Mouse (Mus musculus): Measurements from ENCODE around the gene Usp40.

Gene Usp40

DNA sequence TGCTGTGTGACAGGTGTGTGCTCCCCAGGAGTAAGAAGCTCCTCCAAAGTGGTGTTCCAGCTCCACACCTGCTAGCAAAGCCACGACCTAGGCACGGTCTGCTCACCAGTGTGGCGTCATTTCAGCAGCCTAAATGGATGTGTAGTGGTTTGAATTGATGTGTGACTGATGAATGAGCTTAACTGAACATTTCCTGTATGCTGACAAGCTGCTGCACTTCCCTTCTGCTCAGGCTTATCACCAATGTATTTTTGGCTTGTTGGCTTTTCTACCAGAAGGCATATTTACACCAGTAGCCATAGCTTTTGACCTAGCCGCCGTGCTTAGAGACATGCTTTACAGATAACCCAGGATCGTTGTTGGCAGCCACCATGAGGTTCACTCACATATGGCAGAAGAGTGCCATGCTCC is 60.7 kb downstream of the Usp40 start:
- DNase-seq (ENCODE audit: low read depth, low spot score): no peak

DNA sequence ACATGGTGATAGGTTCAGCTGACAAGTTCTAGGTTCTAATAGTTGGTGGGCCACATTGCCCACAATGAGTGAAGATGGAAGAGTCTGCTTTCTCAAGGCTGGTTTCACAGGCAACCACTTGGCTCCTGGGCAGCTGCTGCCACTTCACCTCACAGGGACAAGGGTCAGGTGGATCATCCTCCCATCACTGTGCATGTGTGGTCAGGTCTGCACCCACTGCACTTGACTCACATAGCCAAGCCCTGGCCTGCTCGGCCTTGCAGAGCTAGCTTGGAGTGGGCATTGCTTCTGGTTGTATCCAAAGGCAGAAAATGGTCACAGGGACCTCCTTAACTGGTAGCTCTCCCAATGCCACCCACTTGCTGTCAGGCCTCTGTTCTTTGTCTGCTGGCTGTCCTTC is 66.6 kb downstream of the Usp40 start:
- DNase-seq (ENCODE audit: low read depth, low spot score): no peak

GRCm38 (mm10) chr1:87936516-87936915 is 71.8 kb downstream of the Usp40 start:
- no peak for DNase-seq (ENCODE audit: low read depth, low spot score)

GRCm38 (mm10) chr1:87936075-87936474 is 72.3 kb downstream of the Usp40 start:
- no peak for DNase-seq (ENCODE audit: low read depth, low spot score)

GRCm38 (mm10) chr1:87935546-87935945 is 72.8 kb downstream of the Usp40 start:
- no peak for DNase-seq (ENCODE audit: low read depth, low spot score)

DNA sequence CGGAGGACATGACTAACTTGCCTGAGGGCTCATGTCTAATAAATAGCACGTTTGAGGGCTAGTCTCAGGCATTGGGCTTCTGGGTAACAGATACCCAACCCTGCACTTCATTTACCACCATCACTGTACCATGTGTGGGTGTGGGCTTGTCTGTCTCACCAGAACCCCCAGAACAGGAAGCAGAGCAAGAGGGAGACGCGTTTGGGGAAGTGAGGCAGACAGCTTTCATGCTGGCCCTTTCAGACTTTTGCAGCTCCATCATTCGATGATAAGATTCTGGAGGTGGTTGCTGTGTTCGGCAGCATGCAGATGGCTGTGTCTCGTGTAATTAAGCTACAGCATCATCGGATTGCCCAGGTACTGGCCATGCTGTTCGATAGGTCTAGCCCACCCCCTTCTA is 73.3 kb downstream of the Usp40 start:
- DNase-seq (ENCODE audit: low read depth, low spot score): no peak

DNA sequence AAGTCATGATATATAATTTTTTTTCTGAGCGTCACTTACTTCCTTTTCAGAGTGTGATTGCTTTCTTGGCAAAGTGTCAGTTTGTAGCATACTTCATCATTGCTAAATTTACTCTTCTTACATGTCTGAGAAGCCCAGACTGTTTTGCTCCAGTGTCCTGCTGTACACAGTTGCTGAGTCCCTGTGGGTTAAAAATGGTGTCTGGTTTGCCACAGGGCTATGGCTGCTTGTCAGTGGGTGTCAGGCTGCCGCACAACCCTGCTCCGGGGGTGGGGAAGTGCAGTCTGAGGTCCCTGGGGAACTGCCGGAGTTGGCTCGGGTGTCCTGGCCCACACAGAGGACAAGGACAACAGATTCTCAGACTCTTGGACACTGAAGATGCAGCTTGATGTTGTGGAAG is 75.3 kb downstream of the Usp40 start:
- DNase-seq (ENCODE audit: low read depth, low spot score): no peak

GRCm38 (mm10) chr1:87929730-87930129 is 78.6 kb downstream of the Usp40 start:
- no peak for DNase-seq (ENCODE audit: low read depth, low spot score)

DNA sequence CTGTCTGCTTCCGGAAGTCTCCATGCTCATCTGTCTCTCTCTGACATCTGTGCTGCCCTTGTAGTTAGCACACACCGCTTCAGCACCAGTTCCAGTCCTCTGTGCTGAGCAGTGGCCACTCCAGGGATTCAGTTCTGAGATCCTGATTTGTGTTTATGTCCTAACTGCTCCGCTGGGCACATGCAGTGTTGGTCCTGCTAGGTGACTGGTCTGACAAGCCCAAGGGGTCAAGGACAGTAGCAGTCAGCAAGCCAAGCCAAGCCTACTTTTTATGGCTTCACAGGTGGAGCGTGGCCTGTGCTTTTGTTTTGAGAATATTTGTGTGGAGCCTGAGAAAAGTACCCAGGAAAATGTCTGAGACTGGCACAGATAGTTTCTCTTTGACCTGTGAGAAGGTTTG is 83.5 kb downstream of the Usp40 start:
- no peak for DNase-seq (ENCODE audit: low read depth, low spot score)

- no peak for DNase-seq (ENCODE audit: low read depth, low spot score)
These were observed 85.7 kb downstream of the Usp40 start for GRCm38 (mm10) chr1:87922666-87923065.

- no peak for DNase-seq (ENCODE audit: low read depth, low spot score)
These were observed 88.2 kb downstream of the Usp40 start for GRCm38 (mm10) chr1:87920056-87920614.

DNA sequence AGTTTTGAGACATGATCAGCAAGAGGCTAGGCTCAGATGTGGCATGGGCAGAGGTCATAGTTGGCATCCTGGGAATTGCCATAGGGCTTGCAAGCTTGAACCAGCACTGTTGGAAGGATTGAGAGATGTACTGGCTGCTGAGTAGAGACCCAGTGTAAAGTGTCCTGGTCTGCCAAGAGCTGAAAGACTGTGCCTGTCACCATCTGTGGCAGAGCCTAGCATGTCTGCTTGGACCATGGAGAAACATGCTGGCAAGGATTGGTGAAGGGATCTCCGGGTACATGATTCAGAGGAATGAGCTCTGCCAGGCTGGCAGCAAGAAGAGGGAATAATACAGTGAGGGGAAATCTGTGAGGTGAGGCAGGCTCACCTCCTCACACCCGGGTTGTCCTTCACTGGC is 90.3 kb downstream of the Usp40 start:
- no peak for DNase-seq (ENCODE audit: low read depth, low spot score)

DNA sequence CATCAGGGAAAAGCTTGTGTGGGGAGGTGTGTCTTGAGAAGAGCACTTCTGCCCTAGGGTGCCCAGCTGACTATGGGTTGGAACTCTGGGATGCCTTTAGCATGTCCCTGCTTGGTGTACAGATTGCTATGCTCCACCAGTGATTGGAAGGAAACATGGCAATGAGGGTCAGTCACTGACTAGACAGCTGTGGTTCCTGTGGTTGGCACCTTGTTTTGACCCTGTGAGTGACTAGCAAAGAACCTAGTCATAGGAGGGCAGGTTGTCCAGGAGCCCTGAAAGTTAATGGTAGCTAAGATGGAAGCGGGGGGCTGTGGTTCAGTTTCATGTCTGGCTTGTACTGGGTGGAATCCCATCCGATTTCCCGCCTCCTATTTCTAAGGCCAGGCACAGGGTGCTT is 91.0 kb downstream of the Usp40 start:
- DNase-seq (ENCODE audit: low read depth, low spot score): no peak

DNA sequence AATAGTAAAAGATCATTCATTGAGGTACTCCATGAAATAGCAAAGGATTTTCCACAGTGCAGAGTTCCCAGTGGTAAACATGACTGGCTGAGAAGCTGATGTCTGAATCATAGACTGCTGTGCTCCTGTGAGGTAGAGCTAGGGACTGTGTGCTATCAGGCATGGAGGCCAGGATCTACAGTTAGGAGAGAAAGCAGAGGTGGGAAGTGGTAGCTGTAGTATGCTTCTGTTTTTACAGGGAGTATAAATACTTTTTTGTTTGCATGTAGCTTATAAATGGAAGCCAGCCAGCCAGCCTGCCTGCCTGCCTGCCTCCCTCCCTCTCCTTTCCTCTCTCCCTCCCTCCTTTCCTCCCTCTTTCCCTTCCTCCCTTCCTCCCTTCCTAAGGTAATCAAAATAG is 95.0 kb downstream of the Usp40 start:
- DNase-seq (ENCODE audit: low read depth, low spot score): no peak

DNA sequence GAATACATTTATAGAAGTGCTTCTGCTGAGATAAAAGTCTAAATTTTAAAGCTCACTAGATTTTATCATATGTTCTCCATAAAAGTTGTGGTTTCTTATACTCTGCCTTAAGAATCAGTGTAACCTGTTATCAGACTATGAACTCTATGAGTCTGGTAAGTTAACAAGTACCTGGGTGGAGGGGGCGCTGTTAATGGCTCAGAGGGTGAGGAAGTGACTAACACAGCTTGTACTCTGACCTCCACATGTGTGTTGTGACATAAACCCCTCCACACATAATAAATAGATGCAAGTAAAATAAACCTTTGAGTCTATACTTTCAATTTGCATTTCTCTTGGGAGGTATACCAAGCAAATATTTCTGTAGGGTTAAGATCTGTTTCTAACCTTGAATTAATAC is 97.9 kb downstream of the Usp40 start:
- no peak for DNase-seq (ENCODE audit: low read depth, low spot score)

DNA sequence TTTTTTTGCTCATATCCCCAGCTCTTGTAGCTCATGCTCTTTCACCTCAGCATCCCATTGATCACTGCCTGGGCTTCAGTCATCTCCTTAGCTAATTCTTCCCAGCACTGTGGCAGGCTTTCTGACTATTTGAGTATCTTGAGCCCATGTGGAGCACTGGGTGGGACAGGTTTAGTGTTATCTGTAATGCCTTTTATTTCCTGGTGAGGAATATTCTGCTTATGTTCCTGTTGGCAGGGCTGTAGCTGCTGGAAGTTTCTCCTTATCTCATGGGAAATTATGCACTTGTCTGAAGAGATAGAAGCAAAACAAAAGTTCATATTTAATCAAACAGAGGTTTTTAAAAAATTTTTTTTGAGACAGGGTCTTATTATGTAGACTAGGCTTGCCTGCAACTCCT is 98.8 kb downstream of the Usp40 start:
- no peak for DNase-seq (ENCODE audit: low read depth, low spot score)

DNA sequence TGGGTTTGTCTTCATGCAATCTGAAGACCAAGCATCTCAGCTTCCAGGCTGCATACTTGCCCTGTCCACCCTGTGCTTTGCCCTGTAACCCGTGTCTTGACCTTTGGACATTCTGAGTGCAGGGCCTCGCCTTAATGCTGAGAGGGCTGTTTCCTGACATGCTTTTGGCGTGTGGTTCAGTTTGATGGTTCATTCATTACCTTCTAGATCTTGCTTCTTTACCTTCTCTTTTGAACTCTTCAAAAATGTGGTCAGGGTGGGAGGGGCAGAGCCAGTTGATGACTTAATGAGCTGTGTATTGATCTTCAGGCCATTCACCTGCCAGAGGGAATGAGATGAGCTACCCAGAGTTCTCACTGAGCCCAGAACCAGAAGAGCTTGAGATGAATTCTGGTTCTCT is 99.6 kb downstream of the Usp40 start:
- DNase-seq (ENCODE audit: low read depth, low spot score): no peak

DNA sequence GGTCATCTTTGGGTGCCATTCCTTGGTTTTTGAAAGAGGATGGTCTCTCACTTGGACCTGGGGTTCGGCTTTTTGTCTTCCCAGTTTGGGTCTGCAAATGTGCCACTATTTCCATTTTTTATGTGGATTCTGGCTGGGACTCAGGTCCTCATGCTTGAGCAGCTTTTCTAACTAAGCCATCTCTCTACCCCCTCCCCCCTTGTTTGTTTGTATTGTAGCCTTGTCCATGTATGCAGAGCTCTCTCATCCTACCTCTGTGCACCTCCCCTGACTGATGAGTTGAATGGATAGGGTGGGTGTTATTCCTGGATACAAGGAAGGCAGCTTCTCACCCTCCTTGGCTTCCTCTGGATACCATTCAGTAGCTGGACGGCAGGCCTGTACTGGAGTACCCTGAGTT is 100.3 kb downstream of the Usp40 start:
- no peak for DNase-seq (ENCODE audit: low read depth, low spot score)

DNA sequence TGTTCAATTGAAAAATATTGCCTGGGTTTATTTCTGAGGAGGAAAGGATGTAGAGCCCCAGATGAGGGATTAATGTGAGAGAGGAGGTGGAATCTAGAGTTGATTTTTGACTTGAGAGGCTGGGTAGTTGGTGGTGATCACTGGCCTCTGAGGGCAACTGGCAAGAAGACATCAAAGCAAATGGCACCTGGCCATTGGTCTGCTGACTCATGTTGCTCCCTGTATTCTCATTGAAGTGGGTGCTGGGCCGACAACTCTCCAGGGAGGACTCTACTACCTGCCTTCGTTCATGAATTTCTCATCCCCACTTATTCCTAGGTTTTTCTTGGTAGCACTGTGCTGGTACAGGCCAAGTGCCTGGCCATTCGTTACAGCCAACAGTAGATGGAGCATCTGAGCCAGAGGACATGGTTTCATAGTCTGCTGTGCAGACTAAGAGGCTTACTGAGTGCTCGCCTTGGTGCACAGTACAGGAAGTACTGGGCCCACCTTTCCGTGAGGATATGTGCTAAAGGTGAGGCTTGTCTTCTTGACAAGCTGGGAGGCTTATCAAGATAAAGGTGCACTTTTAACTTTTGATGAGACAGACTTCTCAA is 101.9 kb downstream of the Usp40 start:
- DNase-seq (ENCODE audit: low read depth, low spot score): no peak

DNA sequence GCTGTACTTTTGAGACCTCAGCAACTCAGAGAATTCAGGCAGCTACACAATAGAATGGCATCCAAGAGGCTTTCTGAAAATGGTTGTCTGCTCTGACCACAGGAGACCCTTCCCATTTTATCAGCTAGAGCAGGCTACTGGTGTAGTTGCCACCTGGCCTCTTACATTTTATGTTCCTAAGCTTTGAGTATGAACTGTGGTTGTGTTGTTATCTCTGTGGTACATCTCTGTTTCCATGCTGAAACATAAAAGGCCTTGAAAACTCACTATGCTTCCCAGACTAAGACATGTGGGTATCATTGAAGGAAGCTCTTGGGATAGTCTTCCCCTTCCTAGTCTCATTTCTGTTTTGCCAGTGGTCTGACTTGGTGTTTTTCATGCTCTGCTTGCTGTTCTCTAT is 106.2 kb downstream of the Usp40 start:
- DNase-seq (ENCODE audit: low read depth, low spot score): no peak

- no peak for DNase-seq (ENCODE audit: low read depth, low spot score)
These were observed 107.4 kb downstream of the Usp40 start for GRCm38 (mm10) chr1:87900979-87901378.

DNA sequence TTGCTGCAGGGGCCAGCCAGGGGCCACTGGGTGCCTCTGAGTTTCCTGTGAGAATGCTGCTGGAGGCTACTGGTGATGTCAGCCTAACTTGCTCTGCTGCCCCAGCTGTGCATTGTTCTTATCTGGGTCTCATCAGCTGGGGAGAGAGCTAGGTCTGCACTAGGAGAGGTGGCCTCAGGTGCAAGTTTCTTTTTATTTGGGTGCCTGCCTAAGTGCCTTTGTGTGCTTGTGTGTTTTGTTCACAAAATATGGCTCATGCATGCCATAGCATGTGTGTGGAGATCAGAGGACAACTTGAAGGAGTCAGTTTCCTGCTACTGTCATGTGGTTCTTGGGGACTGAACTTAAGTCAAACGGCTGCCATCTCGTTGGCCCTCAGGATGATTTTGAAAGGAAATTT is 108.7 kb downstream of the Usp40 start:
- no peak for DNase-seq (ENCODE audit: low read depth, low spot score)

DNA sequence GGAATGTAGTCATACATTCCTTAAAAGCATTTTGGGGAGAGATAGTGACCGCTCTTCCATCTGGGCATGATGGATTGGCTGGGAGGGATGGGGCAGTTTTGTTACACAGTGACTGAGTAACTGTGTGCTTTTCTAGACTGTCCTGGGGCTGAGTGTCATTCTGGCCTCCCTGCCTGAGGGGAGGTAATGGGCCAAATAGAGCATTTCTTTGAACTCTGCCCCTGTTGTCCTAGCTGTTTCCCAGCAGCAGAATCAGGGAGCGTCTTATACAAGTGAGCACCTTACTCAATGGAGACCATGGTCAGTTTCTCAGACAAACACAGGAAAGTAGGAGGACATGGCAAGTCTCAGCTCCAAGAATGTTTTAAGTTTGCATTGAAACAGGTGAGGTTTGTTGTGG is 111.4 kb downstream of the Usp40 start:
- DNase-seq (ENCODE audit: low read depth, low spot score): no peak
